Mouse (Mus musculus) layer of hippocampus, postnatal 25 days (tissue): ENCODE data around the gene Phyhd1. TPM values are rescaled to one million over a fixed set of nuclear protein-coding genes. Genes with fewer than 3 reads are reported as not detected.
A peak's percentile ranks its signal among the peaks of the same experiment; 100 is the strongest.

ENCODE experiments used
- DNase-seq, 2 experiments: peaks; one replicate each; pipeline ENCODE4 v3.0.0; 2022; ENCODE audit warnings: mixed read lengths in 2 of 2, low spot score in 1 of 2; ENCODE audit errors: extremely low spot score in 1 of 2
- total RNA-seq, 2 experiments: library from RNA; stranded (reverse); gene quantifications; 2 replicates each; pipeline ENCODE4 v1.2.3; 2021

Phyhd1 gene
- total RNA-seq, 2 experiments from 2014 or later, result 18.6 to 24.8 TPM

DNA sequence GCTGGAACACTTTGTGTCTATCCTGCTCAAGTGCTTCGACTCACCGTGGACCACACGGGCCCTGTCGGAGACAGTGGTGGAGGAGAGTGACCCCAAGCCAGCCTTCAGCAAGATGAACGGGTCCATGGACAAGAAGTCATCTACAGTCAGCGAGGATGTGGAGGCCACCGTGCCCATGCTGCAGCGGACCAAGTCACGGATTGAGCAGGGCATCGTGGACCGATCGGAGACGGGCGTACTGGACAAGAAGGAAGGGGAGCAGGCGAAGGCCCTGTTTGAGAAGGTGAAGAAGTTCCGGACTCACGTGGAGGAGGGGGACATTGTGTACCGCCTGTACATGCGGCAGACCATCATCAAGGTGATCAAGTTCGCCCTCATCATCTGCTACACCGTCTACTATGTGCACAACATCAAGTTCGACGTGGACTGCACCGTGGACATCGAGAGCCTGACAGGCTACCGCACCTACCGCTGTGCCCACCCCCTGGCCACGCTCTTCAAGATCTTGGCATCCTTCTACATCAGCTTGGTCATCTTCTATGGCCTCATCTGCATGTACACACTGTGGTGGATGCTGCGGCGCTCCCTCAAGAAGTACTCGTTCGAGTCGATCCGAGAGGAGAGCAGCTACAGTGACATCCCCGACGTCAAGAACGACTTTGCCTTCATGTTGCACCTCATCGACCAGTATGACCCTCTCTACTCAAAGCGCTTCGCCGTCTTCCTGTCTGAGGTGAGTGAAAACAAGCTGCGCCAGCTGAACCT is 10.2 kb upstream of the Phyhd1 start:
- DNase-seq, result no peak

GRCm38 (mm10) chr2:30256616-30257350 is 9.2 kb upstream of the Phyhd1 start:
- DNase-seq, result no peak

- no peak for DNase-seq
Observed at GRCm38 (mm10) chr2:30257699-30258460, 8.1 kb upstream of the Phyhd1 start.

DNA sequence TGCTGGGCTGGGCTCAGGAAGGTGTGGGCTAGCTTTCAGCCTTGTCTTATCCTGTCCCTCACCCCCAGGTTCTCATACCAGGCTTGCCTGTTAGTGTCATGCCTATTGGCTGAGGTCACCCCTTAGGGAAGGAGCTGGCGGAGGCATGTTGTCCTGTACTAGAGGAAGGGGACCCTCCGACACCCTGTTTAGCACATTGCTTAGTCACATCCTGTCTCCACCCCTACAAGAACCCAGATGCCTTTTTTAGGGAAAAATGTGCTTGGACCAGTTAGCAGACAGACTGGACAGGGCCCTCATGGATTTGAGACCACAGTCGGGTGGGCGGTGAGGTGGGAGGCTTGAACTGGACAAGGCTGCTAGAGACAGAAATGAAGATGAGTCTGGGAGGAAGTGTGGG is 7.4 kb upstream of the Phyhd1 start:
- no peak for DNase-seq

- no peak for DNase-seq
Observed at GRCm38 (mm10) chr2:30259131-30260064, 6.6 kb upstream of the Phyhd1 start.

GRCm38 (mm10) chr2:30261064-30261736 is 4.8 kb upstream of the Phyhd1 start:
- no peak for DNase-seq

GRCm38 (mm10) chr2:30261921-30262839 is 3.8 kb upstream of the Phyhd1 start:
- DNase-seq, result no peak

GRCm38 (mm10) chr2:30262840-30263441 is 3.1 kb upstream of the Phyhd1 start:
- peak in 1 of 2 experiments; percentile 61 for DNase-seq

DNA sequence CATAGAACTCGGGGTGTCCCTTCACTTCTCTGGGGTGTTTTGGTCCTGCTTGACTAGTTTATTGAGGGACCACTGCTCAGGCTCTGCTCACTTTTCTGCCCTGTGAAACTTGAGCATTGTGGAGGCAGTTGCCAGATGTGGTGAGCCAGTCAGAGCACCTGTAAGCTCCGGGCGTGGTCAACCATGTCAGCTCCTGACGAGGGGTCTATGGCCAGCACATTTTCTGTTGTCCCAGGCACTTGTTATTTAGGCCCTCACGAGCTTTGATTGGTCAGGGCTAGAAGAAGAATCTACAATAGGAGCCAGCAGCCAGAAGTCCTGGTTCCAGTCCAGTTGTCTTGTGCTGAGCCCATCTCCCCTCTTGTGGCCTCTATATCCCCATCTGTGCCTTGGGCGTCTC is 2.2 kb upstream of the Phyhd1 start:
- no peak for DNase-seq

DNA sequence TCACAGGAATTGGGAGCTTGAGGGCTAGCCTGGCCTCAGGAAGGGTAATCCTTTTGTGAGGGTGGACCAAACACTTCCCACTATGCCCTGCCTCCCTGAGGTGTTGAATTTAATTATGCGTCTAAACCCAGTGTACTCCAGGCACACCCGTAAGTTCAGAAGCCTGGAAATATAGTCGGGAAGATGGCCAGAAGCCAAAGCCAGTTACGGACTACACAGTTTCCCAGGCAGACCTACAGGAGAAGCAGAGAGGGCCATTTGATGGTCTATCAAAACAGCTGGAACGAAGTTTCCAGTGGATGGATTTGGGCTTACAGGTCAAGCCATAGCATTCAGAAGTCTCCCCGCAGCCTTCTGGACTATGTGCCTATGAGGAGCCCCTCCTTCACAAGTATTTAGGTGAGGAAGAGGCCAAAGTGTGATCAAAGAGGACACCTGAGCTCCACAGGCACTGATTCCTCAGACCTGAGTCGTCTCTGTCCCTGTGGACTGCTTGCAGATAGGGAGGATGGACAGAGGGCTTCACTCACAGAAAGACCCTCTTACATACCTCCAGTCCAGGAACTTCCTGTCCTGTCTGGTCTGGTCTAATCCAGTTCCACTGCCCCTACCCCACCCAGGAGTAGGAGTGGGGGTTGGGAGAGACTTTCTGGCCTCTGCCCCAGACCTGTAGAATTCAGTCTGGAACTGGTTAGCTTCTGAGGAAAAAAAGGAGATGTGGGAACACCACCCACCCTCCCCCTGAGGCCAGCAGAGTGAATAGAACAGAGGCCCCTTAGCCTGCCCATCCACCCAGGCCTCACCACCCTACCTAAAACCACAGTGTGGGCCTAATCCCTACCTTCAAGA is 1.1 kb upstream of the Phyhd1 start:
- no peak for DNase-seq

DNA sequence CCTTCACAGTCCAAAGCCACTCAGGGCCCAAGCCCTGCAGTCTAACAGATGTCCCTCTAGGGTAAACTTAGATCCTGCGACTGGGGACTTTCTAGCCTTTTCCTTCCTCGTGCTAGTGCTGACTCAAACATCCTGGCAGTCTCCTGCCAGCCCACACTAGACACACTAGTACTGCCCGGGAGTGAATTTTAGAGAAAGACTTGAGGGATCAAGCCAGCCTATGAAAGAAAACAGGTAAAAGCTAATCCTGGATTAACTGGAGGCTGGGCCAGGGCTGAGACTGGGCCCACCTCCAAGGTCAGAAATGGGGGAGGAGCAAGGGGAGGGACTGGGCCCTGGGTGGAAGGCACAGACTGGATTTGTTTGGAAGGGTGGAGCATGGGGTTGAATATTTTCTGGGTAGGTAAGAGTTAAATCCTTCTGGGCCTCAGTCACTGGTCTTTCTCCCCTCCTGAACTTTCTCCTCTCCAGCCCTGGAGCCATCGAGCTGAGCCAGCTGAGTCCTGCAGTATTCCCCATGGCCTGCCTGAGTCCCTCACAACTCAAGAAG is 464 bp downstream of the Phyhd1 start:
- DNase-seq, result no peak

- DNase-seq, result no peak
Observed at GRCm38 (mm10) chr2:30267466-30267865, 1.5 kb downstream of the Phyhd1 start.

- DNase-seq, result no peak
Observed at GRCm38 (mm10) chr2:30268371-30268770, 2.4 kb downstream of the Phyhd1 start.

DNA sequence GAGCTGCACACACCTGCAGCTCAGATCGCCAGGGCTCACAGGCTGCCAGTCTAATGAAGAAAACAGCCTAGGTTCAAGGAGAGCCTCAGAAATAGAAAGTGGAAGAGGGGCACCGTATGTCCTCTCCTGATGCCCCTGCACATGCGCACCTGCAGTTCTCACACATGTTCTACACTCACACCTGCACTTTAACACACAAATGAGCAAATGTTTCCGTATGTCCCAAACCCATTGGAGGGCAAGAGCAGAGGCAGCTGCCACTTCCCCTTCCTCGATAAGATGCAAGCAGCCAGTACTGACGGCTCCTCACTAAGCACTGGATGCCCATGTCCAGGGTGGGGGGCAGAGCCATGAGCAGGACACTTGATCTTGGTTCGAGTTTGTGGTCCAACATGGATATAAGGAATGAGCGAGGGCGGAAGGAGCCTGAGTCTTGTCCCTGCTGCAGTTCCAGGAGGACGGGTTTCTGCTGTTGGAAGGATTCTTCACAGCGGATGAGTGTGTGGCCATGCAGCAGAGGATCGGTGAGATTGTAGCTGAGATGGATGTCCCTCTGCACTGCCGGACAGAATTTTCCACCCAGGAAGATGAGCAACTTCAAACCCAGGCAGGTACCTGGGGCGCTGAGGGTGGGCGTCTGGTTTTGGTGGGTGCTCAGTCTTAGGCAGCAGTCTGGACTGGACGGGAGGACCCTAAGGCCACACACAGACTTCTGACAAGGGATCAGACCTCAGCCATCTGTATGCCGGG is 3.4 kb downstream of the Phyhd1 start:
- DNase-seq, result no peak

DNA sequence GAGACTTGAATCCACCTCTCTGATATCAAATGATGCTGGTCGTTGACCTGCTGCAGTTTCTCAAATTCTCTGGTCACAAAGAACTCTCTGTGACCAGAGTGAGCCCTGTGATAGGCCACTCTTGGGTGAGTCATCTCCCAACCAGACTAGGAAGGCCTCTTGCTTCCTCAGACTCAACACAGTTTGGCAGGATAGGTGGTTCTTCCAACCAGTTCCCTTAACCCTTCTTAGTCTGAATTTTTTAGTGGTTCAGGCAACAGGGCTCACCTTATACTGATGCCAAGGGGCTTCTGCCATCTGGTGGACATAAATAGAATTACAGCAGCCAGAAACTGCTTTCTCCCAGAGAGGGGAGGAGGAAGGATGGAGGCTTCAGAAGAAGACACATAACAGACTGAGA is 4.1 kb downstream of the Phyhd1 start:
- peak in 1 of 2 experiments; percentile 42 for DNase-seq

- no peak for DNase-seq
Observed at GRCm38 (mm10) chr2:30280743-30281142, 14.7 kb downstream of the Phyhd1 start, which contains the start of gene Gm28038. Gene Gm28038, plus strand, starts transcription at chr2:30281043.
